Mouse (Mus musculus) urinary bladder, postnatal 4 days (tissue): ENCODE results near the gene Slc51a.

ENCODE experiments used
- DNase-seq, 2 experiments: peaks; one replicate each; pipeline ENCODE4 v3.0.0; 2021 to 2022; ENCODE audit warnings: low spot score in 2 of 2

The Slc51a gene

GRCm38 (mm10) chr16:32431047-32431591 is 56.6 kb downstream of the Slc51a start:
- DNase-seq, result no peak

- peak; percentile 88 for DNase-seq
Observed at GRCm38 (mm10) chr16:32430474-32431046, 57.1 kb downstream of the Slc51a start, which contains the start of gene Pcyt1a. Pcyt1a (plus strand) TSS chr16:32430921.

- DNase-seq, result no peak
Observed at GRCm38 (mm10) chr16:32427506-32427905, 60.2 kb downstream of the Slc51a start.
